Mouse (Mus musculus) embryonic facial prominence, embryonic 11.5 days (tissue): ENCODE results near the gene Nprl2. TPM values are rescaled to one million over a fixed set of nuclear protein-coding genes. Genes with fewer than 3 reads are reported as not detected.

Experiments
- ATAC-seq: fragments of 200-750 bp; cut with Nextera tagmentation; replicated peaks from 2 replicates; pipeline ENCODE4 v1.8.0; 2017; ENCODE audit warnings: low read depth; ENCODE audit not compliant: insufficient number of reproducible peaks, low FRiP score, low TSS enrichment
- DNase-seq: peaks from one replicate; pipeline ENCODE4 v3.0.0-alpha.2; 2015; ENCODE audit warnings: low spot score
- H3K27ac ChIP-seq: fragments of 300-500 bp; sonication (generic); replicated peaks from 2 replicates; pipeline ENCODE4 v1.5.1; 2014; ENCODE audit warnings: mild to moderate bottlenecking, low read depth, low read length, control low read depth
- H3K27me3 ChIP-seq: fragments of 300-500 bp; sonication (generic); 2 replicates; pipeline ENCODE4 v1.6.1; 2014; ENCODE audit warnings: mild to moderate bottlenecking, low read length, moderate library complexity, mixed read lengths; ENCODE audit not compliant: control insufficient read depth, insufficient read depth
- H3K36me3 ChIP-seq: fragments of 300-500 bp; sonication (generic); replicated peaks from 2 replicates; pipeline ENCODE4 v1.6.1; 2014; ENCODE audit warnings: low read depth, mild to moderate bottlenecking, low read length, moderate library complexity, mixed read lengths; ENCODE audit not compliant: control insufficient read depth, insufficient read depth
- H3K4me1 ChIP-seq: fragments of 300-500 bp; sonication (generic); 2 replicates; pipeline ENCODE4 v1.6.1; 2014; ENCODE audit warnings: low read length, mixed read lengths; ENCODE audit not compliant: control insufficient read depth, insufficient read depth
- H3K4me2 ChIP-seq: fragments of 300-500 bp; sonication (generic); 2 replicates; pipeline ENCODE4 v1.6.1; 2014; ENCODE audit warnings: low read depth, mild to moderate bottlenecking, control low read depth, low read length, moderate library complexity
- H3K4me3 ChIP-seq: fragments of 300-500 bp; sonication (generic); 2 replicates; pipeline ENCODE4 v1.5.1; 2014; ENCODE audit warnings: low read depth, low read length, control low read depth
- H3K9ac ChIP-seq: fragments of 300-500 bp; sonication (generic); replicated peaks from 2 replicates; pipeline ENCODE4 v1.6.1; 2014; ENCODE audit warnings: mild to moderate bottlenecking, control low read depth, low read length
- H3K9me3 ChIP-seq: fragments of 300-500 bp; sonication (generic); replicated peaks from 2 replicates; pipeline ENCODE4 v1.6.1; 2016; ENCODE audit warnings: mild to moderate bottlenecking, low read length, inconsistent platforms, mixed read lengths; ENCODE audit not compliant: control insufficient read depth
- WGBS: fragments of 180-500 bp; shearing (Covaris S2); extraction: QIAGEN DNeasy Blood & Tissue Kit; methylation state at CpG from one replicate; pipeline ENCODE4 v1.1.7; 2014; 5-methylcytosine and 5-hydroxymethylcytosine counted together
- polyA plus RNA-seq: library from polyadenylated mRNA; unstranded; fragments of >200 nt; fragmentation: Nextera tagmentation; extraction: Ambion mirVana; gene quantifications from 2 replicates; pipeline ENCODE4 v1.2.1, GENCODE M21; 2014

Gene Nprl2
- polyA plus RNA-seq, 1 experiment from 2014 or later, result 39.2 TPM

GRCm38 (mm10) chr9:107545602-107546001 is 3.6 kb downstream of the Nprl2 start:
- Histone ChIP-seq H3K9ac (no peak overlapping the region), H3K4me2 (no peak overlapping the region), H3K27ac (no peak overlapping the region), H3K4me3 (no peak overlapping the region), H3K36me3 (no peaks in the 10 kb centered on the region; the same call in 1 of the 2 replicates), H3K4me1 (no peaks in the 10 kb centered on the region; the same call in none of the 2 replicates), H3K9me3 (no peaks in the 10 kb centered on the region), H3K27me3 (0 out of 2 replicates have a peak, but pooled peaks cover under 1% of the 10 kb centered on the region)
- ATAC-seq, result no peak
- WGBS, result 13% methylated on average over 3 of the region's 3 CpGs
- DNase-seq, result peak; percentile 83

GRCm38 (mm10) chr9:107547026-107547425 is 5.0 kb downstream of the Nprl2 start, which contains the start of gene Zmynd10:
Gene Zmynd10, plus strand, starts transcription at chr9:107547298.
- H3K27ac ChIP-seq, result no peak within 1 kb of the TSS
- H3K4me1 ChIP-seq, result no peaks in the 10 kb centered on the region; the same call in none of the 2 replicates

DNA sequence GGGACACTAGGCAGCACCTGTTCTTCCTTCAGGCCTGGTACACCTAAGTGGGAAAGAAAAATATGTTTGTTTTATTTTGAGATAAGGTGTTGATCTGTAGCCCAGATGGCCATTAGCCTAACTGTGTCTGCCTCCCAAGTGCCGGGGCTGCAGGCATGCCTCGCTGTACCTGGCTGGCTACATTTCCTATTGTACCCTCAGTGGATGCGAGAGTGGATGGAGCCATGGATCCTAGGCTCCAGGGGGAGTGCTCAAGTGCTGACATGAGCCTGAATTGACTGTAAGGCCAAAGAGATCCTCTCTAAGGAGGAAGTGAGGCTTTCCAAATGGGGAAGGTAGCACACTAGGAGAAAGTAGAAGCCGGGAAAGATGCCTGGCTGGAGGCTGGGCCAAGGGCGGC is 5.9 kb downstream of the Nprl2 start:
- DNase-seq (no peak), ATAC-seq (no peak)
- no peak overlapping the region for H3K4me2 ChIP-seq
- no peak overlapping the region for H3K9ac ChIP-seq
- WGBS, result 78% methylated on average over 5 of the region's 5 CpGs
- H3K27ac ChIP-seq, result no peak overlapping the region
- H3K4me3 ChIP-seq, result no peak overlapping the region
- H3K4me1 ChIP-seq, result no peaks in the 10 kb centered on the region; the same call in 1 of the 2 replicates
- no peaks in the 10 kb centered on the region for H3K9me3 ChIP-seq
- H3K27me3 ChIP-seq, result peaks cover 5% of the 10 kb centered on the region; the same call in 1 of the 2 replicates
- H3K36me3 ChIP-seq, result no peaks in the 10 kb centered on the region; the same call in 1 of the 2 replicates

More at GRCm38 (mm10) chr9:107547026-107547425, 5.0 kb downstream of the Nprl2 start, which contains the start of gene Zmynd10:
- Histone ChIP-seq H3K36me3 (no peaks in the 10 kb centered on the region; the same call in 1 of the 2 replicates), H3K9ac (no peak within 1 kb of the TSS), H3K4me2 (peak within 1 kb of the TSS; percentile 44), H3K9me3 (no peaks in the 10 kb centered on the region), H3K27me3 (peaks cover 5% of the 10 kb centered on the region; the same call in 1 of the 2 replicates), H3K4me3 (no peak within 1 kb of the TSS; the same call in 1 of the 2 replicates)
- peak; percentile 64 for ATAC-seq
- DNase-seq, result peak; percentile 98
- WGBS, result 5% methylated on average over 20 of the region's 20 CpGs

GRCm38 (mm10) chr9:107548820-107549219 is 6.8 kb downstream of the Nprl2 start:
- H3K4me1 ChIP-seq, result no peaks in the 10 kb centered on the region; the same call in 1 of the 2 replicates
- H3K27me3 ChIP-seq, result peaks cover 5% of the 10 kb centered on the region; the same call in 1 of the 2 replicates
- ATAC-seq, result no peak

GRCm38 (mm10) chr9:107549297-107550074 is 7.5 kb downstream of the Nprl2 start:
- Histone ChIP-seq H3K27ac (no peak overlapping the region), H3K9me3 (no peaks in the 10 kb centered on the region), H3K9ac (no peak overlapping the region), H3K36me3 (no peaks in the 10 kb centered on the region; the same call in 1 of the 2 replicates), H3K4me1 (no peaks in the 10 kb centered on the region; the same call in 1 of the 2 replicates), H3K4me2 (no peak overlapping the region), H3K4me3 (no peak overlapping the region), H3K27me3 (peaks cover 5% of the 10 kb centered on the region; the same call in 1 of the 2 replicates)
- DNase-seq (no peak), ATAC-seq (no peak)
- WGBS, result 81% methylated on average over 20 of the region's 20 CpGs

More at GRCm38 (mm10) chr9:107548820-107549219, 6.8 kb downstream of the Nprl2 start:
- H3K36me3 ChIP-seq, result no peaks in the 10 kb centered on the region; the same call in 1 of the 2 replicates
- no peak overlapping the region for H3K9ac ChIP-seq
- WGBS, result 85% methylated on average over 10 of the region's 10 CpGs
- no peak overlapping the region for H3K4me2 ChIP-seq
- DNase-seq, result no peak
- no peak overlapping the region for H3K27ac ChIP-seq
- H3K9me3 ChIP-seq, result no peaks in the 10 kb centered on the region
- H3K4me3 ChIP-seq, result no peak overlapping the region

DNA sequence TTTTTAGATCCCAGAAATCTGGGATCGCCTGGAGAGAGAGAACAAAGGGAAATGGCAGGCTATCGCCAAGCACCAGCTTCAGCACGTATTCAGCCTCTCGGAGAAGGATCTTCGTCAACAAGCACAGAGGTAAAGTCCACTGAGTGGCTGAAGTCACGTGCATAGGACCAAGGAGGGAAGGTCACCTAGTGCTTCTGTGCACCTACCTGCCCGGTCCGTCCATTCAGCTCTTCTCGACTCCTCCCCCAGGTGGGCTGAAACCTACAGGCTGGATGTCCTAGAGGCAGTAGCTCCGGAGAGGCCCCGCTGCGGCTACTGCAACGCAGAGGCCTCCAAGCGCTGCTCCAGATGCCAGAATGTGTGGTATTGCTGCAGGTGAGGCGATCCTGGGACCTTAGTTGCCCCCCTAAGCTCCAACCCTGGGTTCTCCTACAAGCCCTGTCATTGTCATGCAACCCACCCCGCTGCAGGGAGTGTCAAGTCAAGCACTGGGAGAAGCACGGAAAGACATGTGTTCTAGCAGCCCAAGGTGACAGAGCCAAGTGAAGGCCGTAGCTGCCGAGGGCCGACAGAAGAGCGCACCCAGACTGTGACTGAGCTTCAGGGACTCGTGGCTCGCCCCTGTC is 8.6 kb downstream of the Nprl2 start:
- H3K4me2 ChIP-seq, result peak overlapping the region; percentile 92
- H3K9me3 ChIP-seq, result no peaks in the 10 kb centered on the region
- WGBS, result 20% methylated on average over 23 of the region's 23 CpGs
- H3K9ac ChIP-seq, result peak overlapping the region; percentile 82; the same call in 1 of the 2 replicates
- DNase-seq (no peak), ATAC-seq (no peak)
- no peaks in the 10 kb centered on the region for H3K36me3 ChIP-seq
- peaks cover 5% of the 10 kb centered on the region; the same call in 1 of the 2 replicates for H3K27me3 ChIP-seq
- H3K4me3 ChIP-seq, result peak overlapping the region; percentile 50
- H3K4me1 ChIP-seq, result no peaks in the 10 kb centered on the region; the same call in 1 of the 2 replicates
- H3K27ac ChIP-seq, result no peak overlapping the region

GRCm38 (mm10) chr9:107551117-107551889 is 9.3 kb downstream of the Nprl2 start, which contains the start of gene Rassf1:
Gene Rassf1, plus strand, starts transcription at chr9:107551555.
- Histone ChIP-seq H3K27me3 (peaks cover 5% of the 10 kb centered on the region; the same call in 1 of the 2 replicates), H3K9me3 (no peaks in the 10 kb centered on the region), H3K36me3 (no peaks in the 10 kb centered on the region), H3K27ac (no peak within 1 kb of the TSS), H3K4me1 (no peaks in the 10 kb centered on the region; the same call in none of the 2 replicates), H3K4me3 (peak within 1 kb of the TSS; percentile 50), H3K9ac (peak within 1 kb of the TSS; percentile 82), H3K4me2 (peak within 1 kb of the TSS; percentile 92)
- ATAC-seq, result peak; percentile 10
- peak; percentile 78 for DNase-seq
- under 1% methylated on average over 54 of the region's 63 CpGs for WGBS
